Mouse (Mus musculus) forebrain, embryonic 13.5 days (tissue): ENCODE measurements at regions not wholly inside any gene's neighbourhood (a gene's known extent, or its start where the extent isn't known, plus 50 kb on each side); places are given as distances from the start of the nearest gene placed in this dataset.

Source experiments
- ATAC-seq: fragments of 200-750 bp; cut with Nextera tagmentation; 2 replicates; pipeline ENCODE4 v1.8.0; 2017
- H3K27ac ChIP-seq: fragments of 300-500 bp; sonication (generic); 2 replicates; pipeline ENCODE4 v1.5.1; 2015; ENCODE audit warnings: inconsistent platforms, mild to moderate bottlenecking, moderate library complexity
- H3K27me3 ChIP-seq: fragments of 300-500 bp; sonication (generic); 2 replicates; pipeline ENCODE4 v1.6.1; 2015; ENCODE audit warnings: mild to moderate bottlenecking, inconsistent platforms
- H3K36me3 ChIP-seq: fragments of 300-500 bp; sonication (generic); 2 replicates; pipeline ENCODE4 v1.6.1; 2015; ENCODE audit warnings: mild to moderate bottlenecking, inconsistent platforms; ENCODE audit not compliant: poor library complexity, severe bottlenecking
- H3K4me1 ChIP-seq: fragments of 300-500 bp; sonication (generic); 2 replicates; pipeline ENCODE4 v1.6.1; 2015; ENCODE audit warnings: inconsistent platforms
- H3K4me2 ChIP-seq: fragments of 300-500 bp; sonication (generic); 2 replicates; pipeline ENCODE4 v1.6.1; 2015; ENCODE audit warnings: inconsistent platforms, mild to moderate bottlenecking, moderate library complexity
- H3K4me3 ChIP-seq: fragments of 300-500 bp; sonication (generic); 2 replicates; pipeline ENCODE4 v1.5.1; 2015; ENCODE audit warnings: mild to moderate bottlenecking, inconsistent platforms
- H3K9ac ChIP-seq: fragments of 300-500 bp; sonication (generic); 2 replicates; pipeline ENCODE4 v1.6.1; 2015; ENCODE audit warnings: mild to moderate bottlenecking, inconsistent platforms
- H3K9me3 ChIP-seq: fragments of 300-500 bp; sonication (generic); replicated peaks from 2 replicates; pipeline ENCODE4 v1.6.1; 2016; ENCODE audit warnings: inconsistent platforms
- WGBS: fragments of 180-500 bp; shearing (Covaris S2); methylation state at CpG from one replicate; pipeline ENCODE4 v1.1.7; 2015; 5-methylcytosine and 5-hydroxymethylcytosine counted together

DNA sequence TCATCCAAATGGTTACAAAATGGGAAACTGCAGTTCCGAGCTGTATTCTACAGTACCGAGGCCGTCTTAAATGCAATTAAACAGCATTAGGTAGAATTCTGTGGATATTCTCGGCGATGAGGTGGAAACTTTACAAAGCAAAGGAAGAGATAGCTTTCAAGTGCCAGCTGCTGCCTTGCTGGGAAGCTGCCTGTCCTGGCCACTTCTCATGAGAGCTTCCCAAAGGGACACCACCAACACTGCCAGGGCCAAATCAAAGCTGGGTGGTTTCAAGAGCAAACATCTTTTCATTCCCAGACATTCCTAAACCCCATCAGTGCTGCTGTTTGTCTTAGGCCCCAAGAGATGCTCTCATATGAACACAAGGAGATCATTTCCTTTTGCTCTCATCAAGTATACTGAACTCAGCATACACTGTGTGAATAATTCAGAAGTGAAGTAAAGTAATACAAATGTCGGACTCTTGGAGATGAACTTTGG, 156.6 kb upstream of the AI593442 start:
- Histone ChIP-seq H3K9ac (no peak overlapping the region), H3K36me3 (no peaks in the 10 kb centered on the region), H3K27ac (no peak overlapping the region), H3K27me3 (no peaks in the 10 kb centered on the region), H3K4me3 (no peak overlapping the region), H3K9me3 (no peaks in the 10 kb centered on the region), H3K4me2 (no peak overlapping the region), H3K4me1 (no peaks in the 10 kb centered on the region)
- whole genome bisulfite sequencing, result 90% methylated on average over 6 of the region's 6 CpGs
- ATAC-seq, result no peak

- Histone ChIP-seq H3K27me3 (no peaks in the 10 kb centered on the region), H3K4me1 (no peaks in the 10 kb centered on the region), H3K9me3 (no peaks in the 10 kb centered on the region), H3K36me3 (no peaks in the 10 kb centered on the region), H3K27ac (no peak overlapping the region), H3K9ac (no peak overlapping the region), H3K4me3 (no peak overlapping the region), H3K4me2 (no peak overlapping the region)
- no peak for ATAC-seq
- WGBS, result 83% methylated on average over 8 of the region's 8 CpGs
Measured at GRCm38 (mm10) chr9:52835481-52836150, 156.0 kb upstream of the AI593442 start.

DNA sequence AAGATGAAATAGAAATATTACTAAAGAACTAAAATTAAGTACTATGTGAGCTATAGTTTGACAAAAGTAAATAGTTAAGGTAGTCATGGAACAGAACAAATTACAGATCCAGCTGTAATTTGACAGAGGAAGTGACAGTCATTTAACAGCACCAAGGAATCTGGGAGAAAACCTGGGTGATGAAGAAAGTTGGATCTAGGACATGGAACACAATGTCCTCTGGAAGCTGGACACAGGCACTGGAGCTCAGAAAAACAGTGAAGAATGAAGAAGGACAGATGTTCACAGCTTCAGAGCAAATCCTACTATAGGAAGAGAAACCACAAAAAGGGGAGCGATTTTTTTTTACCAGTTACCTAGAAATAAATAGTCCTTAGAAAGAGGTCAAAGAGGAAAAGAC, 147.2 kb upstream of the AI593442 start:
- no peaks in the 10 kb centered on the region for H3K36me3 ChIP-seq
- 77% methylated on average over 1 of the region's 1 CpGs for WGBS
- no peak overlapping the region for H3K4me2 ChIP-seq
- ATAC-seq, result no peak
- H3K4me3 ChIP-seq, result no peak overlapping the region
- H3K9ac ChIP-seq, result no peak overlapping the region
- no peaks in the 10 kb centered on the region for H3K9me3 ChIP-seq
- H3K27ac ChIP-seq, result no peak overlapping the region
- H3K27me3 ChIP-seq, result no peaks in the 10 kb centered on the region
- no peaks in the 10 kb centered on the region for H3K4me1 ChIP-seq

- H3K36me3 ChIP-seq, result no peaks in the 10 kb centered on the region
- WGBS, result 86% methylated on average over 4 of the region's 4 CpGs
- H3K27ac ChIP-seq, result no peak overlapping the region
- no peak overlapping the region for H3K4me3 ChIP-seq
- ATAC-seq, result no peak
- H3K4me2 ChIP-seq, result no peak overlapping the region
- no peaks in the 10 kb centered on the region for H3K4me1 ChIP-seq
- no peaks in the 10 kb centered on the region for H3K9me3 ChIP-seq
- no peak overlapping the region for H3K9ac ChIP-seq
- no peaks in the 10 kb centered on the region for H3K27me3 ChIP-seq
Measured at GRCm38 (mm10) chr9:52816309-52816708, 136.7 kb upstream of the AI593442 start.

GRCm38 (mm10) chr9:52802969-52803368, 123.4 kb upstream of the AI593442 start:
- WGBS, result 91% methylated on average over 13 of the region's 13 CpGs
- Histone ChIP-seq H3K9ac (no peak overlapping the region), H3K27me3 (no peaks in the 10 kb centered on the region), H3K4me3 (no peak overlapping the region), H3K36me3 (no peaks in the 10 kb centered on the region), H3K9me3 (no peaks in the 10 kb centered on the region), H3K4me2 (no peak overlapping the region), H3K27ac (no peak overlapping the region), H3K4me1 (no peaks in the 10 kb centered on the region)
- ATAC-seq, result no peak

DNA sequence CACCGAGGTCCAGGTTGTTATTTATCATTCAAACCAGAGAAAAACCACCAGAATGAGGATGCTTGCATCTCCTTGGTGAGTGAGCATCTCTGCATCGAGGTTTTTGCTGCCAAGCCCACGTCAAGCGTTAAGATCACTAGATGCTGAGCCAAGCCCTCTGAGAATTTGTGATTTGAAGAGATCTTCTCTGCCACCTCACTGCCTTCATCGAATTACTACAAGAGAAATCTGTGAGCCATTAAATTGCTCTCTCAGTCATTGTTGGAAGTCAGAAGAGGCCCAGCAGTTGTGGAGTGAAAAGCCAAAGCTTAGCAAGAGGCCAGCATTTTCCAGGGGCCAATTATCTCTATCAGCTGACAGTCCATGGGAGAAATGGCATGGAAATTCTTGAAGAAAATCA, 122.2 kb upstream of the AI593442 start:
- WGBS, result 72% methylated on average over 5 of the region's 5 CpGs
- Histone ChIP-seq H3K36me3 (no peaks in the 10 kb centered on the region), H3K9me3 (no peaks in the 10 kb centered on the region), H3K27me3 (no peaks in the 10 kb centered on the region), H3K9ac (no peak overlapping the region), H3K4me2 (no peak overlapping the region), H3K4me3 (no peak overlapping the region), H3K4me1 (no peaks in the 10 kb centered on the region), H3K27ac (no peak overlapping the region)
- no peak for ATAC-seq

DNA sequence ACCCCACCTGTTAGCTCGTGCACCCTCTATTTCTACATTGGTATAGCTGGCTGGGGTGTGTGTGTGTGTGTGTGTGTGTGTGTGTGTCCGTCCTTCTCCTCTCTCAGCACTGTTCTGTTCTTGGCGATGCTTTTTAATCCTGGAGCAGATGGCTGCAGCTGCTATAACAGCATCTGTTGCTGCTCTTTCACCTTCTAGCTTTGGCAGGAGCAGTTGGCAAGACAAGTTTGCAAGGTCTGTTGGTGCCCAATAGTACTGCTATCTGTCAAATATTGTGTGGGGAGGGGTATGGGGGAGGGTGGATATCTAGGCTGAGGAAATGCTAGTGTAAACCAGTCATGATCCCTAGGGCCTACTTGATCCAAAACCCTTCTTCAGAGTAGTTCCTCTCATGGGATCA, 120.9 kb upstream of the AI593442 start:
- WGBS, result 74% methylated on average over 3 of the region's 3 CpGs
- H3K27ac ChIP-seq, result no peak overlapping the region
- H3K36me3 ChIP-seq, result no peaks in the 10 kb centered on the region
- no peaks in the 10 kb centered on the region for H3K9me3 ChIP-seq
- H3K27me3 ChIP-seq, result no peaks in the 10 kb centered on the region
- H3K9ac ChIP-seq, result no peak overlapping the region
- H3K4me2 ChIP-seq, result no peak overlapping the region
- H3K4me3 ChIP-seq, result no peak overlapping the region
- no peaks in the 10 kb centered on the region for H3K4me1 ChIP-seq
- peak; percentile 75 for ATAC-seq

DNA sequence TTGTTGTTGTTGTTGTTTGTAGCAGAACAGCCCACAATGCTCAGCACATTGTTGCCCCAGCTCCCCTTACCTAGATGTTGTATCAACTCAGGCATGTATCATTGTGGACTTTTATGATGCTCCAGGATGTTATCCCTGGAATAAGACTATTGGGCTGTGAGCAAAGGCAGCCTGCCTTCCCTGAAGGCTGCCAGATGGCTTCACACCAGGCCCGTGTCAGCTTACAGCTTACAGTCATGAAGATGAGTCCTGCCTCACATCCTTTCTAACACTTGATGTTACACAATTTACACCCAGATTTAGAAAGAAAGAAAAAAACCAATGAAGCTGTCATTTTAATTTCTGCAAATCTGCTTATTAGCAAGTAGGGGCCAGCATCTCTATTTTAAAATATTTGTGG, 113.0 kb upstream of the AI593442 start:
- Histone ChIP-seq H3K4me3 (no peak overlapping the region), H3K4me2 (no peak overlapping the region), H3K9ac (no peak overlapping the region), H3K4me1 (no peaks in the 10 kb centered on the region), H3K27me3 (no peaks in the 10 kb centered on the region), H3K9me3 (no peaks in the 10 kb centered on the region), H3K36me3 (no peaks in the 10 kb centered on the region), H3K27ac (no peak overlapping the region)
- no peak for ATAC-seq
- 63% methylated on average over 1 of the region's 1 CpGs for WGBS

DNA sequence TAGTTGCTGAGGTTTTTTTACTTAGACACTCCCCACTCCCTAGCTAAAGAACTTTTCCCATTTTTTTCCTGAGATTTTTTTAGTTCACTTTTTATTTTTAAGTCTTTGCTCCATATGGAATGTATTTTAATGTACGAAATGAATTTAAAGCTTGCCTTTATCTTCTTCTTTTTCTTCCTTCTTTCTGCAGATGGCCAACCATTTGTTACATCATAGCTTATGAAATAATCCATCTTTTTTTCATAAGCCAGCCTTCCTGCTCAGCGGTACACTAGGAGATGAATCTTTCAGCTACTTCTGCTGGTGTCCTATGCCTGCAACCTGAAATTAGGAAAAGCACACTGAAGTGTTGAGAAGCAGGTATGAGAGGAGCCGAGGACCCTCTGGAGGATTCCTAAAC, 102.9 kb upstream of the AI593442 start:
- 91% methylated on average over 3 of the region's 3 CpGs for WGBS
- Histone ChIP-seq H3K4me1 (no peaks in the 10 kb centered on the region), H3K4me2 (no peak overlapping the region), H3K9ac (no peak overlapping the region), H3K9me3 (no peaks in the 10 kb centered on the region), H3K36me3 (no peaks in the 10 kb centered on the region), H3K27ac (no peak overlapping the region), H3K27me3 (no peaks in the 10 kb centered on the region), H3K4me3 (no peak overlapping the region)
- ATAC-seq, result no peak

DNA sequence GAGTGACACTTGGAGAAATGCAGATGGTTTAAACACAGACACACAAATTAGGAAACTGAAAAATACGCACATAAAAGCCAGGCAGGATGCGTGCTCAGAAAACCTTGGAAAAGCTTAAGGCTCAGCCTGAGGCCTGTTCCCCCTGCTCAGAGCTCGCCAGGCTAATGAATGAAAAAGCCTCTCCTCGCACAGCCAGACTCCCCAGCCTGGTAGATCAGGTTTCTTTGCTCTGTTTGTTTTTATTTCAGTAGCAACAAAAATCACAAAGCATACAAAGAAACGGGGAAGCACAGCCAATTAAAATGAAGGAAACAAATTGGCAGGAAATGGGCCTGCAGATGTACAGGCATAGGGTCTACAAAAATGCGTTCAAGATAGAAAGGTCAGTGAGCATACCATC, 97.0 kb upstream of the AI593442 start:
- ATAC-seq, result no peak
- no peaks in the 10 kb centered on the region for H3K9me3 ChIP-seq
- H3K27ac ChIP-seq, result no peak overlapping the region
- no peak overlapping the region for H3K9ac ChIP-seq
- WGBS, result 4% methylated on average over 6 of the region's 6 CpGs
- H3K4me3 ChIP-seq, result no peak overlapping the region
- H3K36me3 ChIP-seq, result no peaks in the 10 kb centered on the region
- H3K27me3 ChIP-seq, result no peaks in the 10 kb centered on the region
- H3K4me1 ChIP-seq, result peaks cover 7% of the 10 kb centered on the region
- H3K4me2 ChIP-seq, result no peak overlapping the region

DNA sequence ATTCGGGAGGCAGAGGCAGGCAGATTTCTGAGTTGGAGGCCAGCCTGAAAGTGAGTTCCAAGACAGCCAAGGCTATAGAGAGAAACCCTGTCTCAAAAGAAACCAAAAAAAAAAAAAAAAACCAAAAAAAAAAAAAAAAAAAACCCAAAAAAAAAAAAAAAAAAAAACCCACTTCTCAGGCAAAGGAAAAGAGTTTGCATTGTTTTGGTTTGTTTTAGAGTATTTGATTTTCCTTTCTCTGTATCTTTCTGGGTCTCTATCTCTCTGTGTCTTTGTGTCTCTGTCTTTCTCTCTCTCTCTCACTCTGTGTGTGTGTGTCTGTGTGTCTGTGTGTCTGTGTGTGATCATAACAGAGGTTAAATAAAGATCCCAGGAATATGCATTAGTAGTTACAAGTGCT, 95.7 kb upstream of the AI593442 start:
- Histone ChIP-seq H3K4me3 (no peak overlapping the region), H3K27ac (no peak overlapping the region), H3K4me2 (no peak overlapping the region), H3K9me3 (no peaks in the 10 kb centered on the region), H3K36me3 (no peaks in the 10 kb centered on the region), H3K4me1 (peaks cover 7% of the 10 kb centered on the region), H3K9ac (no peak overlapping the region), H3K27me3 (no peaks in the 10 kb centered on the region)
- no peak for ATAC-seq
- 89% methylated on average over 1 of the region's 1 CpGs for WGBS

DNA sequence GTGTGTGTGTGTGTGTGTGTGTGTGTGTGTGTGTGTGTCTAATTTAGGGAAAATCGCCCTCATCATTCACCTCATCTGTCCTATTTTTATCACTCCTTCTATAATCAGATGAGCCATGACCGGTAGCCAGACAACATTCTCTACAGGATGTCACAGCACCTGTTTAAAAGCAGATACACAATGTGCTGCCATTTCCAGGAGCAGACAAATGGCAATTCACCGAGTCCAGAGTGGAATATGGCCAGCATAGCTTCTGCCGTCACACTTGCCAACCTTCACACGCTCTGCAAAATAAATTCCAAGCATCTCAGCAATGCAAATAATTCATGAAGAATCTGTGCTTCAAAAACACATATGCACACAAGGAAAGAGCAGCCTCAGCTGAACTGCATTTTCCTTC, 88.5 kb upstream of the AI593442 start:
- 87% methylated on average over 5 of the region's 5 CpGs for WGBS
- no peaks in the 10 kb centered on the region for H3K36me3 ChIP-seq
- no peak overlapping the region for H3K27ac ChIP-seq
- H3K9me3 ChIP-seq, result no peaks in the 10 kb centered on the region
- H3K27me3 ChIP-seq, result no peaks in the 10 kb centered on the region
- no peak overlapping the region for H3K4me3 ChIP-seq
- H3K4me1 ChIP-seq, result no peaks in the 10 kb centered on the region
- H3K9ac ChIP-seq, result no peak overlapping the region
- no peak overlapping the region for H3K4me2 ChIP-seq
- ATAC-seq, result no peak

- no peak for ATAC-seq
- H3K36me3 ChIP-seq, result no peaks in the 10 kb centered on the region
- H3K4me2 ChIP-seq, result no peak overlapping the region
- no peaks in the 10 kb centered on the region for H3K4me1 ChIP-seq
- no peak overlapping the region for H3K27ac ChIP-seq
- H3K9me3 ChIP-seq, result no peaks in the 10 kb centered on the region
- no peak overlapping the region for H3K4me3 ChIP-seq
- H3K27me3 ChIP-seq, result no peaks in the 10 kb centered on the region
- WGBS, result 68% methylated on average over 5 of the region's 5 CpGs
- no peak overlapping the region for H3K9ac ChIP-seq
Measured at GRCm38 (mm10) chr9:52765809-52766208, 86.2 kb upstream of the AI593442 start.
